Mouse (Mus musculus): ENCODE data around the gene Aste1.

DNA sequence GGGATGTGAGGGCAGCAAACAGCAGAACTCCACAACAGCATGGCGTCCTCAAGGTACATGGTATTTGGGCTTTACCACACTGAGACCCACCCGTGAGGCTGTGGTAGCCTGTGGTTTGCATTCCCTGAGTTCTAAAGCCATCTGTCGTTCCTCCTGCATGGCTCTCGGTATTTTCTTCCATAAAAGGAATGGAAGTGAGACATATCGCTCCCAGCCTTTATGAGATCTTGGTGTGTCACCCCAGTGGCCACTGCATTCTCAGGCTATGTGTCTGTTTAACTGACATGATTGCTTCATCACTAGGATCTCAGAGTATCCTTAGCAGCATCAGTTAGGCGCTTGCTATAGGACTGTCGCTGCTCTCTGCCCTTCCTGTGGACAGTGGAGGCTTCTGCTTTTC is 18.8 kb upstream of the Aste1 start:
- TF ChIP-seq CTCF (IDR thresholded peaks at IDR 0.05; ENCODE audit: extremely low read depth, insufficient read depth, low read length) (no peak), POLR2A (IDR thresholded peaks at IDR 0.05; ENCODE audit: extremely low read depth, insufficient read depth, low read length) (no peak)

Measured in cortical plate, adult 2 months (tissue).